Mouse (Mus musculus): Measurements from ENCODE around the gene Dvl2.
A peak's percentile ranks its signal among the peaks of the same experiment; 100 is the strongest.

The Dvl2 gene

GRCm38 (mm10) chr11:70028401-70029129 lies 28.2 kb downstream of the Dvl2 start:
- no peak for DNase-seq (ENCODE audit: low read depth, low spot score)

- DNase-seq (ENCODE audit: low read depth, low spot score): peak; percentile 97
Measured at GRCm38 (mm10) chr11:70029130-70029801, 28.9 kb downstream of the Dvl2 start.

GRCm38 (mm10) chr11:70029829-70030550 lies 29.6 kb downstream of the Dvl2 start:
- DNase-seq (ENCODE audit: low read depth, low spot score): no peak

- DNase-seq (ENCODE audit: low read depth, low spot score): no peak
Measured at GRCm38 (mm10) chr11:70030651-70031320, 30.4 kb downstream of the Dvl2 start.

GRCm38 (mm10) chr11:70031321-70031670 lies 30.9 kb downstream of the Dvl2 start:
- DNase-seq (ENCODE audit: low read depth, low spot score): no peak

GRCm38 (mm10) chr11:70038174-70038573 lies 37.8 kb downstream of the Dvl2 start:
- DNase-seq (ENCODE audit: low read depth, low spot score): no peak

GRCm38 (mm10) chr11:70039631-70040030 lies 39.2 kb downstream of the Dvl2 start:
- no peak for DNase-seq (ENCODE audit: low read depth, low spot score)

- DNase-seq (ENCODE audit: low read depth, low spot score): no peak
Measured at GRCm38 (mm10) chr11:70040184-70040583, 39.8 kb downstream of the Dvl2 start.

- no peak for DNase-seq (ENCODE audit: low read depth, low spot score)
Measured at GRCm38 (mm10) chr11:70042309-70043085, 42.1 kb downstream of the Dvl2 start.

- DNase-seq (ENCODE audit: low read depth, low spot score): no peak
Measured at GRCm38 (mm10) chr11:70043665-70044064, 43.3 kb downstream of the Dvl2 start.

GRCm38 (mm10) chr11:70045435-70045834 lies 45.0 kb downstream of the Dvl2 start:
- no peak for DNase-seq (ENCODE audit: low read depth, low spot score)

GRCm38 (mm10) chr11:70049366-70049765 lies 49.0 kb downstream of the Dvl2 start:
- no peak for DNase-seq (ENCODE audit: low read depth, low spot score)

GRCm38 (mm10) chr11:70049816-70050215 lies 49.4 kb downstream of the Dvl2 start:
- no peak for DNase-seq (ENCODE audit: low read depth, low spot score)

GRCm38 (mm10) chr11:70053156-70053555 lies 52.8 kb downstream of the Dvl2 start:
- no peak for DNase-seq (ENCODE audit: low read depth, low spot score)

- DNase-seq (ENCODE audit: low read depth, low spot score): no peak
Measured at GRCm38 (mm10) chr11:70053898-70054570, 53.6 kb downstream of the Dvl2 start, which contains the start of gene Asgr1. TSS of gene Asgr1 (plus strand) at chr11:70054085.

GRCm38 (mm10) chr11:70055618-70056214 lies 55.3 kb downstream of the Dvl2 start:
- DNase-seq (ENCODE audit: low read depth, low spot score): peak; percentile 80

- DNase-seq (ENCODE audit: low read depth, low spot score): no peak
Measured at GRCm38 (mm10) chr11:70057805-70058204, 57.4 kb downstream of the Dvl2 start.

- DNase-seq (ENCODE audit: low read depth, low spot score): no peak
Measured at GRCm38 (mm10) chr11:70059930-70060329, 59.5 kb downstream of the Dvl2 start.

Data from mesoderm, embryonic 11.5 days (tissue).